Mouse (Mus musculus) spleen, adult 2 months (tissue): ENCODE results near the gene Rmdn2.

Experiments
- CTCF ChIP-seq: fragments of 200-500 bp; IDR thresholded peaks from 2 replicates; pipeline ENCODE4 v1.5.1; 2011; ENCODE audit warnings: mild to moderate bottlenecking, inconsistent platforms; ENCODE audit not compliant: insufficient read depth, insufficient read length, insufficient replicate concordance; ENCODE audit errors: extremely low read depth
- POLR2A ChIP-seq: fragments of 200-500 bp; IDR thresholded peaks from 2 replicates; pipeline ENCODE4 v1.6.1; 2011; ENCODE audit warnings: low read depth, low read length, inconsistent platforms

DNA sequence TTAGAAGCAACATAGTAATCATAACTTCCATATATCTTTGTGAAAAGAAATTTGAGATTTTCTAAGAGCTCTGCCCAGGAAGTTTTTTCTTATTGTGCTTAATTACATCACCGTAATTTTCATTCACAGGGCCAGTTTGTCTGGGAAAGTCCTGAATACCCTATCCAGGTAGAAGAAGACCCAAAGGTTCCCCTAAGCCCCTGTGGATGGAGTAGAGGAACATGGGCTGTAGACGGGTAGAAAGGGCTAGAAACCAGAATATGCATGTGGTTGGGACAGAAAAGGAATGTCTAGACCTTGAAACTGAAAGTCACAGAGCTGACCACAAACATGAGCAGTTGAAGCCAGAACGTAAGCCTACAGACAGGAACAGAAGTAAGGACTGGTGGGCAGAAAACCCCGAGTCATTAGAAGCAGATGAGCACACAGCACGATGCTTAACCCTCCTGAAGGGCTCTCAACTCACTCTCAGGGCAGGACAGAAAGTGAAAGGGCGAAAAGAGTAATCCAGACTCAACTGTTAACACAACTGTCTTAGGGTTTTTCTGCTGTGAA is 27.3 kb upstream of the Rmdn2 start:
- TF ChIP-seq POLR2A, result no peak
- no peak for TF ChIP-seq CTCF
